Mouse (Mus musculus) Patski (cell line): ENCODE measurements around the gene Cacng8. TPM values are rescaled to one million over a fixed set of nuclear protein-coding genes. Genes with fewer than 3 reads are reported as not detected.

Source experiments
- ATAC-seq: fragments of 100-300 bp; one replicate; pipeline ENCODE4 v1.8.0; 2021
- CTCF ChIA-PET: fragments of 350-600 bp; sonication (Branson Sonifier 250); formaldehyde crosslinking; loops from one replicate; lab custom pipeline; 2022; ENCODE audit warnings: inconsistent platforms; lab: Charles Lee
- POLR2A ChIA-PET: fragments of 350-600 bp; sonication (Branson Sonifier 250); formaldehyde crosslinking; loops from one replicate; lab custom pipeline; 2022; ENCODE audit warnings: antibody characterized with exemption, inconsistent platforms; lab: Charles Lee
- DNase-seq: peaks from one replicate; pipeline ENCODE4 v3.0.0-alpha.2; 2011; ENCODE audit warnings: low read depth, low spot score
- H3K27me3 ChIP-seq: fragments of 371-371 bp; one replicate; pipeline ENCODE4 v1.5.1; 2021
- CTCF ChIP-seq: fragments of 100-300 bp; IDR thresholded peaks from one replicate; pipeline ENCODE4 v1.5.1; 2021
- in situ Hi-C: fragments of 300-500 bp; cut with MboI; formaldehyde crosslinking; loops from 3 replicates; pipeline ENCODE4 v1.11.1; 2018; ENCODE audit warnings: low pct_unique_long_range_greater_than_20kb, mixed read lengths
- polyA plus RNA-seq: library from polyadenylated mRNA; unstranded; gene quantifications from one replicate; pipeline ENCODE4 v1.2.3, GENCODE M21; 2021

The Cacng8 gene
- polyA plus RNA-seq, 1 experiment from 2014 or later: 1.7 TPM

DNA sequence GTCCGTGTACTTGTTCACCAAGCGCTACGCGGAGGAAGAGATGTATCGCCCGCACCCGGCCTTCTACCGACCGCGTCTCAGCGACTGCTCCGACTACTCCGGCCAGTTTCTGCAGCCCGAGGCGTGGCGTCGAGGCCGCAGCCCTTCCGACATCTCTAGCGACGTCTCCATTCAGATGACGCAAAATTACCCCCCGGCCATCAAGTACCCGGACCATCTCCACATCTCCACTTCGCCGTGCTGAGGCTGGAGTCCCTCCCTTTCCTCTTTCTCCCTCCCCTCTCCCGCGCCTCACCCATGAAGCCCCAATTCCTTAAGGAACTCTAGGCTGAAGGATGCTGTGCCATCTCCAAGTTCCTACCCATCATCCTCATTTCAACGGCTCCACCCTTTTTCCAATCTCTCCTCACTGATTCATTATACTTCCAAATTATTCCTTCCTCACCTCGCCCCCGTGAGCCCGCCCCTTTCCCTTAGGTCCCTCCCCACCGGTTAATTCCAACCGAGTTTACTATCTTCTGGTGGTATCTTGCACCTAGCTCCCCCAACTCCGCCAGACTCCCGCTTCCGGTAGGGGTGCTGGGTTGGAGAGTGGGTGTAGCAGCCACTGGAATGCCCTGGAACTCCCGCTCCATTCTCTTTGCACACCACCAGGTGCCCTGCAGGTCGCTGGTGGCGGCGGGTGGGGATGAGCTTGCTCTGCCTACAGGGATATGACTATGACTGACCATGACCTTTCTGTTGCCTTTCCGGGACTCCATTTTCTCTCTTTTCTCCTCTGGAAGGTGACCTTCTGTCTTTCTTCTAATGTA is 23.6 kb upstream of the Cacng8 start:
- in situ Hi-C loops: no loop called here
- ATAC-seq: no peak
- TF ChIP-seq CTCF: no peak
- DNase-seq: no peak
- peaks cover 3% of the 10 kb centered on the region for H3K27me3 ChIP-seq
- CTCF ChIA-PET: no interaction called here
- POLR2A ChIA-PET: no interaction called here

DNA sequence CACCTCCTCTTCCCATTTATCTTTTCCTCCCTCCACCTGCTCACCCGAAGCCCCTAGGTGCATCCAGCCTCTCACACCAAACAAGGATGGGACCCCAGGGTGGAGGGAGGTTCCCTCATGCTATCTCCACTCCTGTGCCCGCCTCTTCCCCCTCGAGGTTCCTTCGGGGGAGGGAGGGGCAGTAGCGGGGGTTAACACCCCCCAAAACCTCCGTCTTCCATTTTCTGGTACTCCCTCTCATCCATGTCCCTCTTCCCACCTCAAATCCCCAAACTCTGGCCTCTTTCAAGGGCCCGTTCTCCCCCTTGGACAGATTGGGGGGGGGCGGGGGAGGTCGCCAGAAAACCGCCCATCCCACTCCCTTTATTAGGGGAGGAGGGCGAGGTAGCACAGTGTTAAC is 22.9 kb upstream of the Cacng8 start:
- ChIA-PET POLR2A (no interaction called here), CTCF (no interaction called here)
- no peak for TF ChIP-seq CTCF
- in situ Hi-C loops: no loop called here
- DNase-seq (no peak), ATAC-seq (no peak)
- peaks cover 3% of the 10 kb centered on the region for H3K27me3 ChIP-seq

GRCm38 (mm10) chr7:3368311-3368710 is 22.2 kb upstream of the Cacng8 start:
- POLR2A ChIA-PET: no interaction called here
- in situ Hi-C loops: no loop called here
- CTCF ChIA-PET: no interaction called here
- H3K27me3 ChIP-seq: peaks cover 3% of the 10 kb centered on the region
- no peak for DNase-seq
- TF ChIP-seq CTCF: no peak
- ATAC-seq: no peak

- peaks cover 3% of the 10 kb centered on the region for H3K27me3 ChIP-seq
- ChIA-PET CTCF (no interaction called here), POLR2A (no interaction called here)
- DNase-seq: no peak
- ATAC-seq: no peak
- no peak for TF ChIP-seq CTCF
- in situ Hi-C loops: no loop called here
These were observed 21.3 kb upstream of the Cacng8 start for GRCm38 (mm10) chr7:3369189-3369588.

- DNase-seq (no peak), ATAC-seq (no peak)
- in situ Hi-C loops: no loop called here
- peaks cover 3% of the 10 kb centered on the region for H3K27me3 ChIP-seq
- ChIA-PET POLR2A (no interaction called here), CTCF (no interaction called here)
- TF ChIP-seq CTCF: no peak
These were observed 20.1 kb upstream of the Cacng8 start for GRCm38 (mm10) chr7:3370407-3370806.

DNA sequence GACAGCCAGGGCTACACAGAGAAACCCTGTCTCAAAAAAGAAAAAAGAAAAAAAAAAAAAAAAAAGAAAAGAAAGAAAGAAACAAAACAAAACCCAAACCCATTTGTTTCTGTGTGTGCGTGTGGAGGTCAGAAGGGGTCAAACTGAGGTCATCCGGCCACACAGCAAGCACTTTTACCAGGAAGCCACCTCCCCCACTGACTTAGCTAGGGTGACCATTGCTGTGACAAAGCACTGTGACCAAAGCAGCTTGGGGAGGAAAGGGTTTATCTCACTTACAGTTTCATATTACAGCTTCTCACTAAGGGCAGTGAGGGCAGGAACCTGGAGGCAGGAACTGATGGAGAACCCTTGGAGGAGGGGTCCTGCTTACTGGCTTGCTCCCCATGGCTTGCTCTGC is 18.1 kb upstream of the Cacng8 start:
- in situ Hi-C loops: no loop called here
- ChIA-PET CTCF (no interaction called here), POLR2A (interaction anchor here (0.7 kb wide), 1 partner anchor 126 kb away, joined by 5 read pairs; no protein-coding TSS in a partner anchor)
- ATAC-seq: no peak
- no peak for TF ChIP-seq CTCF
- H3K27me3 ChIP-seq: no peaks in the 10 kb centered on the region
- no peak for DNase-seq

- TF ChIP-seq CTCF: no peak
- H3K27me3 ChIP-seq: no peaks in the 10 kb centered on the region
- DNase-seq (no peak), ATAC-seq (no peak)
- in situ Hi-C loops: no loop called here
- POLR2A ChIA-PET: interaction anchor here (0.6 kb wide), 1 partner anchor 175 kb away, joined by 3 read pairs; no protein-coding TSS in a partner anchor
- CTCF ChIA-PET: no interaction called here
These were observed 16.7 kb upstream of the Cacng8 start for GRCm38 (mm10) chr7:3373754-3374153.

DNA sequence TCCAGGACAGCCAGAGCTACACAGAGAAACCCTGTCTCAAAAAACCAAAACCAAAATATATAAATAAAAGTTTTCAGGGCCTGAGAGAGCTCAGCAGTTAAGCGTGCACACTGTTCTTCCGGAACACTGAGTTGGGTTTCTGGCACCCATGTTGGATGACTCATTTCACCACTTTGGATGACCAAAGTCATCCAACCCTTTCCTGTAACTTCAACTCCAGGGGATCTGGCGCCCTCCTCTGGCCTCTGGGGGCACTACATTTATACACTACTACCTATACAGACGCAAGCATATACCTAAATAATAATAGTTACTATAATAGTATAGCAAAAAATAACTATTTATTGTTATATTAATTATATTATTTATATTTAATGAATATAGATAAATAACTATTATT is 13.7 kb upstream of the Cacng8 start:
- ChIA-PET CTCF (interaction anchor here (0.7 kb wide), 1 partner anchor 34 kb away, joined by 3 read pairs; no protein-coding TSS in a partner anchor), POLR2A (interaction anchor here (0.7 kb wide), 1 partner anchor 139 kb away, joined by 3 read pairs; no protein-coding TSS in a partner anchor)
- ATAC-seq (peak; percentile 12), DNase-seq (peak; percentile 10)
- H3K27me3 ChIP-seq: no peaks in the 10 kb centered on the region
- in situ Hi-C loops: no loop called here
- TF ChIP-seq CTCF: peak; percentile 76

DNA sequence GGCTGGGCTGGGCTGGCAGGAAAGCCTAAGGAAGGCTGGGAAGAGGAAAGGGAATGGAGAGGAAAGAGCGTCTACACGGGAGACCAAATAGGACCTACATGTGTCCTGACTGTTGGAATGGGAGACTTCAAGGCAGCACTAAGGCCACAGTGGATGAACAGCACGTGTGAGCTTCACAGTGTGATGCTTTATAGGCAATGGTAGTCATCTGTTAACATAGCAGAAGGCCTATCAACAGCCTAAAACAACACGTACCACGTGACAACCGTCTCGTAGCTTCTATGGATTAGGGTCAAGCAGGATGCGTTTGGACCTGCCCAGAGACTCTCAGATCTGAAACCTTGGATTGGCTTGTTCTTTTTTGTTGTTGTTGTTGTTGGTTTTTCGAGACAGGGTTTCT is 8.4 kb upstream of the Cacng8 start:
- no peaks in the 10 kb centered on the region for H3K27me3 ChIP-seq
- CTCF ChIA-PET: no interaction called here
- DNase-seq (no peak), ATAC-seq (no peak)
- POLR2A ChIA-PET: no interaction called here
- TF ChIP-seq CTCF: no peak
- in situ Hi-C loops: no loop called here

GRCm38 (mm10) chr7:3384807-3385319 is 5.6 kb upstream of the Cacng8 start:
- in situ Hi-C loops: no loop called here
- no peak for ATAC-seq
- CTCF ChIA-PET: no interaction called here
- no peaks in the 10 kb centered on the region for H3K27me3 ChIP-seq
- POLR2A ChIA-PET: no interaction called here
- DNase-seq: no peak
- TF ChIP-seq CTCF: no peak

GRCm38 (mm10) chr7:3386036-3386730 is 4.3 kb upstream of the Cacng8 start:
- no peak for DNase-seq
- in situ Hi-C loops: no loop called here
- no peaks in the 10 kb centered on the region for H3K27me3 ChIP-seq
- POLR2A ChIA-PET: interaction anchor here (0.7 kb wide), 1 partner anchor 10 kb away, joined by 7 read pairs; no protein-coding TSS in a partner anchor
- CTCF ChIA-PET: no interaction called here
- TF ChIP-seq CTCF: no peak
- no peak for ATAC-seq
